Mouse (Mus musculus): ENCODE data around the gene Syne2. TPM values are rescaled to one million over a fixed set of nuclear protein-coding genes. Genes with fewer than 3 reads are reported as not detected.

Syne2 gene
- polyA plus RNA-seq, 1 experiment from 2014 or later, result 41.4 TPM

DNA sequence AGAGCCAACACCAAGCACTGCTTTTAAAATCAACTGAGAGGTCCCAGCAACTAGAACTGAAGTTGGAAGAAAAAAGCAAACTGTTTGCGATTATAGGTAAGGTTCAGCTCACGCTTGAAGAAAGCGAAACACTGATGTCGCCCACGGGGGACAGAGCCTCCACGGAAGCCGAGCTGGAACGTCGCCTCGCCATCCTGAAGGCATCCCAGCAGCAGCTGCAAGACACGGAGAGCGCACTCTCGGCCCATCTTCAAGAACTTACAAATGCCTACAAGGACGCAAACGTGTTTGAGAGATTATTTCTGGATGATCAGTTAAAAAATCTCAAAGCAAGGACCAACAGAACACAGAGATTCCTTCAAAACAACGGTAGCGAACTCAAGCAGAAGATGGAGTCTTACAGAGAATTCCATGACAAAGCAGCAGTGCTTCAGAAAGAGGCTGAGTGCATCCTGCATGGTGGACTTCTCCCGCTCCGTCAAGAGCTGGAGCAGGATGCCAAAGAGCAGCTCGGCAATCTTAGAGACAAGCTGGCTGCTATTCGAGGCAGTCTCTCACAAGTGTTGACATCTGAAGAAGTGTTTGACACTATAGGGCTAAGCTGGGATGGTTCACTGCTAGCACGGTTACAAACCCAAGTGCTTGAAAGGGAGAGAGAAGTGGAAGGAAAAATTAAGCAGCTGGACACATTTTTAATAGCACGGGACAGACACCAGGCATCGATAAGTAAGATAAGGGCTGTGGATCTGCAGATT lies 148.7 kb downstream of the Syne2 start:
- H3K36me3 ChIP-seq (ENCODE audit: control insufficient read depth, insufficient read depth, low read length), result peaks cover 5% of the 10 kb centered on the region; the same call in 1 of the 2 replicates
- 97% methylated on average over 24 of the region's 24 CpGs for WGBS

DNA sequence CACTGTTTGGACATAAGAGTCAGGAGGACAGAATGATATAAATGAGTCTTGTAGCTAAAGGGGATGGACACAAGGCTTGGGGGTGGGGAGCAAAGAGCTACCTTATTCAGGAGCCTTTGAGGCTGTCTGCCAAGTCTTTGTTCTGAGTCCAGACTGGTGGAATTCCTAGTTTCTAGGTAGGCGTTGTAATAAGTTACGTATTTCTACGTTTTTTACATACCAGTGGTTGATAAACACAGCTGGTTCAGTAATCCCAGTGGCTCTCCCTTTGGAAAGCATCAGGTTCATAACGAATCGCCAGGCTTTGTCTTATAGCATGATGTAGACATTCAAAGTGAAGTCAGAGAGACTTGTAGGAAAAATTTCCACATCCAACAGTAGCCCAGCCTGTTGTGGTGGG lies 161.1 kb downstream of the Syne2 start:
- Histone ChIP-seq H3K9ac (ENCODE audit: low read depth, low read length) (no peak overlapping the region), H3K4me2 (ENCODE audit: low read length) (no peak overlapping the region), H3K9me3 (replicated peaks; ENCODE audit: control insufficient read depth, low read length, poor library complexity, severe bottlenecking) (no peaks in the 10 kb centered on the region), H3K4me3 (ENCODE audit: low read depth, low read length) (no peak overlapping the region), H3K4me1 (ENCODE audit: control insufficient read depth, insufficient read depth, low read length) (no peaks in the 10 kb centered on the region), H3K27ac (ENCODE audit: low read length) (no peak overlapping the region), H3K36me3 (ENCODE audit: control insufficient read depth, insufficient read depth, low read length) (peaks cover 2% of the 10 kb centered on the region; the same call in 1 of the 2 replicates), H3K27me3 (ENCODE audit: control insufficient read depth, insufficient read depth, low read depth, low read length) (no peaks in the 10 kb centered on the region)
- 93% methylated on average over 5 of the region's 5 CpGs for WGBS
- ATAC-seq, result no peak

More for the DNA sequence above, 148.7 kb downstream of the Syne2 start:
- no peak for ATAC-seq
- no peak overlapping the region for H3K4me2 ChIP-seq (ENCODE audit: low read length)
- H3K4me1 ChIP-seq (ENCODE audit: control insufficient read depth, insufficient read depth, low read length), result no peaks in the 10 kb centered on the region
- no peaks in the 10 kb centered on the region for H3K9me3 ChIP-seq (replicated peaks; ENCODE audit: control insufficient read depth, low read length, poor library complexity, severe bottlenecking)
- no peak overlapping the region for H3K4me3 ChIP-seq (ENCODE audit: low read depth, low read length)
- no peak overlapping the region for H3K9ac ChIP-seq (ENCODE audit: low read depth, low read length)
- H3K27me3 ChIP-seq (ENCODE audit: control insufficient read depth, insufficient read depth, low read depth, low read length), result no peaks in the 10 kb centered on the region
- H3K27ac ChIP-seq (ENCODE audit: low read length), result no peak overlapping the region

DNA sequence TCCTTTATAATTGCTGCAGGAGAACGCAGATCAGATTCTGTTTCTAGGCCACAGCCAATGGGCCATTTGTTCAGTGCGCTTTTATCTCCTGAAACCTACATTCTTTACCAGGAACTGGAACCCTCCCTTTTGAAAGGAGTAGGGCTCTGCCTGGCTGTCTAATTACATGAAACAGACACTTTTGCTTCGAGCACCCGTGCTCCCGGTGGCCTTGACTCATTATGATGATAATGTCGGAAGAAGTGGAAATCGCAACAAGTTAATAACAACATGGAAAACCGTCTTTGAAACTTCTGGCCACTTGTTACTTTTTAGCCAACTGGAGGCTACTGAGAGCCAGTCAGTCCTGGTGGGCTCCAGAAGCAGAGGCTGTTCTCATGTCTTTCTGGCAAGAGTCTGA lies 165.4 kb downstream of the Syne2 start:
- no peak overlapping the region for H3K4me3 ChIP-seq (ENCODE audit: low read depth, low read length)
- no peaks in the 10 kb centered on the region for H3K9me3 ChIP-seq (replicated peaks; ENCODE audit: control insufficient read depth, low read length, poor library complexity, severe bottlenecking)
- H3K9ac ChIP-seq (ENCODE audit: low read depth, low read length), result no peak overlapping the region
- 51% methylated on average over 8 of the region's 8 CpGs for WGBS
- no peaks in the 10 kb centered on the region for H3K4me1 ChIP-seq (ENCODE audit: control insufficient read depth, insufficient read depth, low read length)
- H3K27me3 ChIP-seq (ENCODE audit: control insufficient read depth, insufficient read depth, low read depth, low read length), result no peaks in the 10 kb centered on the region
- no peak overlapping the region for H3K4me2 ChIP-seq (ENCODE audit: low read length)
- ATAC-seq, result no peak
- H3K27ac ChIP-seq (ENCODE audit: low read length), result no peak overlapping the region
- 0 out of 2 replicates have a peak, but pooled peaks cover 2% of the 10 kb centered on the region for H3K36me3 ChIP-seq (ENCODE audit: control insufficient read depth, insufficient read depth, low read length)

DNA sequence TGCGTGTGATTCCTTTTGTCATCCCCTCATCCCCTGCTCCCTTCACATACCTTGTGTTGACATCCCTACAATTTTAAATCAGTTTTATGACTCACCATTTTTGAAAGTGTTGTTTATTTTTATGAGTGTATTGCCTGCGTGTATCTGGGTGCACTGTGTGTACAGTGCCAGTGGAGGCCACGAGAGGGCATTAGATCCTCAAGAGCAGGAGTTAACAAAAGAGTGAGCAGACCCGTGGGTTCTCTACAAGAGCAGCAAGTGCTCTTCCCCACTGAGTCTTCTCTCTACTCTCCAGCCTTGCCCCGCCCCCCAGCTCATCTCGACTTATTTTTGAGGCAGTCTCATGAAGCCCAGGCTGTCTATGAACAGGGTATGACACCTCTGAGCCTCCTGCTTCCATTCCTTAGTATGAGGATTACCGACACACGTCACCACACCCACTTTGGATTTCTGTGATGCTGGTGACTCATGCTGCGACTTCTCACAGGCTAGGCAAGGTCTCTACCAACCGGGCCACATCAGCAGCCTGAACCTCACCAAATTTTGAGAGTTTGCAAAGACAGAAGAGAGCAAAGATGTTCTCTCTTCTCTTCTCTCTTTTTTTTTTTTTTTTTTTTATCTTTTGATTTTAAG lies 174.4 kb downstream of the Syne2 start:
- 87% methylated on average over 10 of the region's 10 CpGs for WGBS
- no peak for ATAC-seq
- 0 out of 2 replicates have a peak, but pooled peaks cover 6% of the 10 kb centered on the region for H3K36me3 ChIP-seq (ENCODE audit: control insufficient read depth, insufficient read depth, low read length)

DNA sequence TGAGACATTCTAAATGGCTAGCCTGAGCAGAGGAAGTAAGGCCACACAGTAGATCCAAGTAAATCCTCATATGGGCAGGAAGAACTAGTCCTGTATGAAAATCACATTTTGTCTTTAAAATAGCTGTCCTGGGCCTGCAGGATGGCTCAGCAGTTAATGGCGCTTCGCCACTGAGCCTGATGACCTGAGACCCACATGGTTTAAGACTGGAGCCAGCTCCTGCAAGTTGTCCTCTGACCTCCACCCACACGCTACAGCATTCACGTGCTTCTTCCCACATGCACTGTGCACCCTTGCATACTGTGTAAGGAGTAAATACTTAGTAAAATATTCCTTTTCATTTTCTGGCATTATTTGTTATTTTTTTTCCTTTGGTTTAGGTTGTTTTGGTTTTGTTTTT lies 175.0 kb downstream of the Syne2 start:
- no peak overlapping the region for H3K4me2 ChIP-seq (ENCODE audit: low read length)
- no peaks in the 10 kb centered on the region for H3K9me3 ChIP-seq (replicated peaks; ENCODE audit: control insufficient read depth, low read length, poor library complexity, severe bottlenecking)
- H3K36me3 ChIP-seq (ENCODE audit: control insufficient read depth, insufficient read depth, low read length), result 0 out of 2 replicates have a peak, but pooled peaks cover 6% of the 10 kb centered on the region
- 94% methylated on average over 4 of the region's 4 CpGs for WGBS
- ATAC-seq, result no peak
- no peak overlapping the region for H3K9ac ChIP-seq (ENCODE audit: low read depth, low read length)
- no peak overlapping the region for H3K27ac ChIP-seq (ENCODE audit: low read length)
- no peak overlapping the region for H3K4me3 ChIP-seq (ENCODE audit: low read depth, low read length)
- H3K27me3 ChIP-seq (ENCODE audit: control insufficient read depth, insufficient read depth, low read depth, low read length), result no peaks in the 10 kb centered on the region
- no peaks in the 10 kb centered on the region for H3K4me1 ChIP-seq (ENCODE audit: control insufficient read depth, insufficient read depth, low read length)

More for the DNA sequence above, 174.4 kb downstream of the Syne2 start:
- Histone ChIP-seq H3K9me3 (replicated peaks; ENCODE audit: control insufficient read depth, low read length, poor library complexity, severe bottlenecking) (no peaks in the 10 kb centered on the region), H3K4me3 (ENCODE audit: low read depth, low read length) (no peak overlapping the region), H3K9ac (ENCODE audit: low read depth, low read length) (no peak overlapping the region), H3K4me1 (ENCODE audit: control insufficient read depth, insufficient read depth, low read length) (no peaks in the 10 kb centered on the region), H3K4me2 (ENCODE audit: low read length) (no peak overlapping the region), H3K27ac (ENCODE audit: low read length) (no peak overlapping the region), H3K27me3 (ENCODE audit: control insufficient read depth, insufficient read depth, low read depth, low read length) (no peaks in the 10 kb centered on the region)

DNA sequence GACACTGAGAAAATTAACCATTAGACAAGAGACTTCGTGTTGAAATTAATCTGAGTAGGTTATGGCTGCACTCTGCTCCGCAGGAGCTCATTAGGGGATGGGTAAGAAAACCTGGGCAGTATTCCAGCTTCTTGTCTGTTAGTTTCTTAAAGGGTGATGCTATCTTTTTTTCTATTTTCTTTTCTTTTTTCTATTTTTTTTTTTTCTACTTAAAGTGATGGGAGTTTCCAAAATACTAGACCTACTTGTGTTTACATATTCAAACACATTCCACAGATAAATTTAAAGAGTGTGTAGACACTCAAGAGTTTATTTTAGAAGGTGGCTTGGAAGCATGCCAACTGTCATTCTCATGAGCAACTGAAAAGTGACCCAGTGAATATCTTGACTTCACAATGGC lies 177.2 kb downstream of the Syne2 start:
- no peak overlapping the region for H3K4me2 ChIP-seq (ENCODE audit: low read length)
- no peaks in the 10 kb centered on the region for H3K27me3 ChIP-seq (ENCODE audit: control insufficient read depth, insufficient read depth, low read depth, low read length)
- no peaks in the 10 kb centered on the region for H3K4me1 ChIP-seq (ENCODE audit: control insufficient read depth, insufficient read depth, low read length)
- no peak for ATAC-seq
- H3K36me3 ChIP-seq (ENCODE audit: control insufficient read depth, insufficient read depth, low read length), result 0 out of 2 replicates have a peak, but pooled peaks cover 6% of the 10 kb centered on the region
- H3K9me3 ChIP-seq (replicated peaks; ENCODE audit: control insufficient read depth, low read length, poor library complexity, severe bottlenecking), result no peaks in the 10 kb centered on the region
- no peak overlapping the region for H3K9ac ChIP-seq (ENCODE audit: low read depth, low read length)
- no peak overlapping the region for H3K27ac ChIP-seq (ENCODE audit: low read length)
- no peak overlapping the region for H3K4me3 ChIP-seq (ENCODE audit: low read depth, low read length)
- WGBS, result 53% methylated on average over 2 of the region's 2 CpGs

DNA sequence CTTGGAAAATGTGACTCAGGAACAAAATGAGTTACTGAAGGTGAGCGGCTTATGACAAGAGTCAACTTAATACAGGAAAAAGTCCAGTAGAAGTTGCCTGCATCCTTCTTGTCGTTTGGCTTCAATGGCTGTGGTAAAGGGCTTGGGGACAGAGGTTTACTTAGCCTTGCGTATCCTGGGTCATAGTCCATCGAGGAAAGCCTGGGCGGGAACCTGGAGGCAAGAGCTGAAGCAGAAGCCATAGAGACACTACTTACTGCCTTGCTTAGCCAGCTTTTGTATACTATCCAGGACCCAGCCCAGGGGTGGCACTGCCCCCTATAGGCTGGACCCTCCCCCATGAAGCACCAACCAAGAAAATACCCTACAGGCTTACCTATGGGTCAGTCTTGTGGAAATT lies 179.6 kb downstream of the Syne2 start:
- no peak for ATAC-seq
- peaks cover 4% of the 10 kb centered on the region; the same call in 1 of the 2 replicates for H3K36me3 ChIP-seq (ENCODE audit: control insufficient read depth, insufficient read depth, low read length)
- H3K9me3 ChIP-seq (replicated peaks; ENCODE audit: control insufficient read depth, low read length, poor library complexity, severe bottlenecking), result no peaks in the 10 kb centered on the region
- H3K27ac ChIP-seq (ENCODE audit: low read length), result no peak overlapping the region
- no peak overlapping the region for H3K4me2 ChIP-seq (ENCODE audit: low read length)
- 97% methylated on average over 5 of the region's 5 CpGs for WGBS
- no peaks in the 10 kb centered on the region for H3K4me1 ChIP-seq (ENCODE audit: control insufficient read depth, insufficient read depth, low read length)
- no peak overlapping the region for H3K9ac ChIP-seq (ENCODE audit: low read depth, low read length)
- no peaks in the 10 kb centered on the region for H3K27me3 ChIP-seq (ENCODE audit: control insufficient read depth, insufficient read depth, low read depth, low read length)
- no peak overlapping the region for H3K4me3 ChIP-seq (ENCODE audit: low read depth, low read length)

DNA sequence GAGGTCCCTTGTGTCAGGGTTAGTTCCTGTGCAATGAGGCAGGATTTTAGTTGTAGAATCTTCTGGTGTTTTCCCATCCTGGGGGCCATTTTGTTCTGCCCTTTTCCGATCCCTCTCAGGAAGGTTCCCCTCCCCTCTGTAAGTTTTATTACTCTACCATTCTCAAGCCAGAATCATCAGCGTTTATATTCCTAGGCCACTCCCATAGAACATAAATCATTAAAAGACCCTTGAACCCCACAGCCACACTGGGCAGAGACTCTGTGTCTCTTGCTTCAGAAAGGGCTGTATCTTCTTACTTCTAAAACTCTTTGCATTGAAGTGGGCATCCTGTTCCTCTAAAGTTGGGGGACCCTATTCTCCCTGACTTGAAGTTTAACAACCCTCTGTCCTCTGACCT lies 180.5 kb downstream of the Syne2 start:
- Histone ChIP-seq H3K27ac (ENCODE audit: low read length) (no peak overlapping the region), H3K4me1 (ENCODE audit: control insufficient read depth, insufficient read depth, low read length) (no peaks in the 10 kb centered on the region), H3K27me3 (ENCODE audit: control insufficient read depth, insufficient read depth, low read depth, low read length) (no peaks in the 10 kb centered on the region), H3K9ac (ENCODE audit: low read depth, low read length) (no peak overlapping the region), H3K4me2 (ENCODE audit: low read length) (no peak overlapping the region), H3K9me3 (replicated peaks; ENCODE audit: control insufficient read depth, low read length, poor library complexity, severe bottlenecking) (no peaks in the 10 kb centered on the region), H3K36me3 (ENCODE audit: control insufficient read depth, insufficient read depth, low read length) (peaks cover 4% of the 10 kb centered on the region; the same call in 1 of the 2 replicates), H3K4me3 (ENCODE audit: low read depth, low read length) (no peak overlapping the region)
- ATAC-seq, result no peak
- 90% methylated on average over 2 of the region's 2 CpGs for WGBS

DNA sequence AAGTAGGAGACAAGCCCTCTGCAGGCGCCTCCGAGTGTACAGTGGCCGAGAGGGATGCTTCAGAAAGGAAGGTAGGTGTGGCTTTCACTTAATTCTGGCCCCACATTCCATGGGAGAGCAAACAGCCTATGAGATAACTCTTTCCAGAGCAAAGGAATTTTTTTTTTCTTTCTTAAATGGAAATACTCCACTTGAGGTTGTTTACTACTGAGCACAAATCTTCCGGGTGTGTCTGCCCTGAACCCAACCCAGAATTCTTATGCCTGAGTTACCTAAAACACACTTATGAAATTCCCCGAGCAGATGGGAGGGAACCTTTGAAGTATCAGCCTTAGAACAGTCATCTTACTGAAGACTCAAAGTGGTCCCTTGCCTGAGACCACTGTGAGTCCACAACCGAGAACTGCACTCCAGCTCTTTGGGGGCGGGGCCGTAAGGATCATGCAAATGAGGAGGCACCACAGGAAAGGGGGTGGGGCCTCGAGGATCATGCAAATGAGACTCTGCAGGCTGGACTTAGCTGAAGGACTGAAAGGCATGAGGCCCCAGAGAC lies 186.8 kb downstream of the Syne2 start:
- no peaks in the 10 kb centered on the region for H3K27me3 ChIP-seq (ENCODE audit: control insufficient read depth, insufficient read depth, low read depth, low read length)
- H3K36me3 ChIP-seq (ENCODE audit: control insufficient read depth, insufficient read depth, low read length), result peaks cover 4% of the 10 kb centered on the region; the same call in 1 of the 2 replicates
- no peak overlapping the region for H3K4me2 ChIP-seq (ENCODE audit: low read length)
- no peak overlapping the region for H3K27ac ChIP-seq (ENCODE audit: low read length)
- no peak overlapping the region for H3K4me3 ChIP-seq (ENCODE audit: low read depth, low read length)
- ATAC-seq, result no peak
- H3K9me3 ChIP-seq (replicated peaks; ENCODE audit: control insufficient read depth, low read length, poor library complexity, severe bottlenecking), result no peaks in the 10 kb centered on the region
- 43% methylated on average over 9 of the region's 9 CpGs for WGBS
- no peak overlapping the region for H3K9ac ChIP-seq (ENCODE audit: low read depth, low read length)
- no peaks in the 10 kb centered on the region; the same call in 1 of the 2 replicates for H3K4me1 ChIP-seq (ENCODE audit: control insufficient read depth, insufficient read depth, low read length)
